ENCODE assay signal across 16 mouse cellular contexts in the genomic region with DNA sequence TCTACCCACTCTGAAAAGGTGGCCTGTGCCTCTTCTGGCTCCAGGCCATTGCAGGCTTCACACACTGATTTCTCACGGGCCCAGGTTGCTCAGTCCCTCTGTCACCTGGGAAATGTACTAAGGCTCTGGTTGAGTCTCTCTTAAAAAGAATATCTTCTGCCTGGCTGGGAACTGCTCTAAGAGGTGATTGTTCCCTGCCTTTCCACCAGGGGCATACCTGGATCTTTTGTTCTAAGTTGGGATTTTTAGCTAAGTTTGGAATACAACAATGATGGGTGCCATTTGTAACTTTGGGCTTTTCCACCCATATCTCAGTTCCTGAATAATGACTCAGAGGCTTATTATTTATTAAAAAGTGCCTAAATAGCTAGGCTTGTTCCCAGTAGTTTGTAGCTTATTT. TPM values are rescaled to one million over a fixed set of nuclear protein-coding genes. Genes with fewer than 3 reads are reported as not detected.
DNase-seq lines count a peak whose midpoint lies in the region; TF ChIP-seq lines count a peak whose summit lies in the region.
"Had no signal": no experiment of that assay in that cellular context is flagged by ENCODE, and none has a peak within 500 bp of the region (broad histone marks: within the 10 kb centered on the region; RNA-seq: fewer than 3 reads in every experiment).

No protein-coding gene starts in this region.

- H3K4me3 ChIP-seq in layer of hippocampus, adult 2 months = no peak overlapping the region
- H3K4me3 ChIP-seq: erythroblast, embryonic 14.5 days; hindbrain, embryonic 15.5 days; midbrain, embryonic 15.5 days; neural tube, embryonic 13.5 days had no signal

- no peak for TF ChIP-seq POLR2A in brain, embryonic 14.5 days (IDR thresholded peaks at IDR 0.05; ENCODE audit: borderline replicate concordance, extremely low read depth, insufficient read depth, insufficient read length, poor library complexity, severe bottlenecking)

- TF ChIP-seq CTCF in layer of hippocampus, adult 2 months (conservative IDR thresholded peaks at IDR 0.05) = peak; percentile 47
- TF ChIP-seq CTCF in brain, embryonic 14.5 days (IDR thresholded peaks at IDR 0.05; ENCODE audit: borderline replicate concordance, extremely low read depth, insufficient read depth, insufficient read length) = peak; percentile 14; the same call in 1 of the 2 replicates

- DNase-seq in cerebellum, postnatal 36 days = peak; percentile 9 to 13
- DNase-seq in cerebellum, adult 9-10 months = no peak
- no peak for DNase-seq in layer of hippocampus, adult 2 months (ENCODE audit: low spot score in 2 of 2)
- no peak for DNase-seq in layer of hippocampus, adult 9-11 months
- peak; percentile 38 for DNase-seq in ES-CJ7 (ENCODE audit: low read depth, low spot score)
- DNase-seq in brain, embryonic 14.5 days (ENCODE audit: low read depth) = no peak
- DNase-seq in left cerebral cortex, adult 8-10 months (ENCODE audit: low spot score in 2 of 2) = no peak
- no peak for DNase-seq in adrenal gland, adult 8-10 months
- DNase-seq: adrenal gland, postnatal 10 days; embryo, embryonic 11 days; lung, postnatal 36 days; spleen, adult 18-20 months had no signal

- H3K27ac ChIP-seq in layer of hippocampus, adult 2 months = no peak overlapping the region
- H3K27ac ChIP-seq: hindbrain, embryonic 15.5 days; midbrain, embryonic 15.5 days; neural tube, embryonic 13.5 days had no signal

RNA-seq across cellular contexts. Expression of gene Sdc1, which starts 44.2 kb away (rescaled TPM):
- under 1 TPM; 0.69 to 0.93 TPM for total RNA-seq in layer of hippocampus, adult 2 months (2021)
- polyA plus RNA-seq in brain, embryonic 14.5 days (2012; rRNA removed) = 34.5 and 35.6 TPM in 2 replicates
- total RNA-seq in left cerebral cortex, adult 8-10 months (2022) = 1 to 10 TPM in 3 of 4 experiments, under 1 TPM in 1; 0.87 to 1.7 (median 1.4) TPM
- total RNA-seq in adrenal gland, adult 8-10 months (2022) = 10 to 100 TPM in 2 of 4 experiments, 1 to 10 TPM in 2; 7.4 to 21.2 (median 10.8) TPM

RNA-seq across cellular contexts. Expression of gene Pum2, which starts 53.0 kb away (rescaled TPM):
- total RNA-seq in layer of hippocampus, adult 2 months (2021) = 100 to 1,000 TPM; 186 to 195 TPM
- polyA plus RNA-seq in brain, embryonic 14.5 days (2012; rRNA removed) = 90.7 and 99.7 TPM in 2 replicates
- total RNA-seq in left cerebral cortex, adult 8-10 months (2022) = 100 to 1,000 TPM; 173 to 210 (median 192) TPM
- 100 to 1,000 TPM; 152 to 158 (median 154) TPM for total RNA-seq in adrenal gland, adult 8-10 months (2022)

Comparison
In these comparisons a context has a peak if more than half of its experiments do, and no peak if none do; other contexts are left out.
1. DNase-seq: peak in cerebellum, postnatal 36 days (2 of 2) and ES-CJ7 (single experiment); none in cerebellum, adult 9-10 months (single experiment), layer of hippocampus, adult 2 months (0 of 2), layer of hippocampus, adult 9-11 months (single experiment), brain, embryonic 14.5 days (single experiment), left cerebral cortex, adult 8-10 months (0 of 2) and adrenal gland, adult 8-10 months (single experiment).